Mouse (Mus musculus) neural tube, embryonic 12.5 days (tissue): ENCODE results near the gene Jmjd8. TPM values are rescaled to one million over a fixed set of nuclear protein-coding genes. Genes with fewer than 3 reads are reported as not detected.

ENCODE experiments used
- ATAC-seq: fragments of 200-750 bp; cut with Nextera tagmentation; 2 replicates; pipeline ENCODE4 v1.8.0; 2017; ENCODE audit warnings: low read depth, mild to moderate bottlenecking, moderate TSS enrichment, moderate library complexity; ENCODE audit not compliant: low FRiP score
- H3K27ac ChIP-seq: fragments of 300-500 bp; sonication (generic); 2 replicates; pipeline ENCODE4 v1.5.1; 2016
- H3K27me3 ChIP-seq: fragments of 300-500 bp; sonication (generic); replicated peaks from 2 replicates; pipeline ENCODE4 v1.6.1; 2016; ENCODE audit warnings: mild to moderate bottlenecking
- H3K36me3 ChIP-seq: fragments of 300-500 bp; sonication (generic); 2 replicates; pipeline ENCODE4 v1.6.1; 2016; ENCODE audit warnings: mild to moderate bottlenecking
- H3K4me1 ChIP-seq: fragments of 300-500 bp; sonication (generic); 2 replicates; pipeline ENCODE4 v1.6.1; 2016
- H3K4me2 ChIP-seq: fragments of 300-500 bp; sonication (generic); replicated peaks from 2 replicates; pipeline ENCODE4 v1.6.1; 2016; ENCODE audit warnings: mild to moderate bottlenecking
- H3K4me3 ChIP-seq: fragments of 300-500 bp; sonication (generic); 2 replicates; pipeline ENCODE4 v1.5.1; 2016
- H3K9ac ChIP-seq: fragments of 300-500 bp; sonication (generic); 2 replicates; pipeline ENCODE4 v1.6.1; 2016; ENCODE audit warnings: mild to moderate bottlenecking
- H3K9me3 ChIP-seq: fragments of 300-500 bp; sonication (generic); 2 replicates; pipeline ENCODE4 v1.6.1; 2016; ENCODE audit warnings: mild to moderate bottlenecking
- WGBS: fragments of 180-500 bp; shearing (Covaris S2); methylation state at CpG from one replicate; pipeline ENCODE4 v1.1.7; 2016; 5-methylcytosine and 5-hydroxymethylcytosine counted together
- polyA plus RNA-seq: library from polyadenylated mRNA; unstranded; fragments of >200 nt; fragmentation: Nextera tagmentation; extraction: Ambion mirVana; gene quantifications from 2 replicates; pipeline ENCODE4 v1.2.1, GENCODE M21; 2016

Gene Jmjd8
- polyA plus RNA-seq, 1 experiment from 2014 or later, result 72.6 TPM

GRCm38 (mm10) chr17:25860229-25860628 lies 31.6 kb downstream of the Jmjd8 start:
- Histone ChIP-seq H3K27me3 (no peaks in the 10 kb centered on the region), H3K4me3 (0 out of 2 replicates have a peak overlapping the region, but pooled peaks have one; percentile 58), H3K9ac (peak overlapping the region; percentile 87), H3K4me2 (peak overlapping the region; percentile 86), H3K36me3 (peaks cover 3% of the 10 kb centered on the region; the same call in 1 of the 2 replicates), H3K4me1 (peaks cover 29% of the 10 kb centered on the region), H3K9me3 (no peaks in the 10 kb centered on the region), H3K27ac (no peak overlapping the region)
- 95% methylated on average over 6 of the region's 6 CpGs for WGBS
- ATAC-seq, result no peak

DNA sequence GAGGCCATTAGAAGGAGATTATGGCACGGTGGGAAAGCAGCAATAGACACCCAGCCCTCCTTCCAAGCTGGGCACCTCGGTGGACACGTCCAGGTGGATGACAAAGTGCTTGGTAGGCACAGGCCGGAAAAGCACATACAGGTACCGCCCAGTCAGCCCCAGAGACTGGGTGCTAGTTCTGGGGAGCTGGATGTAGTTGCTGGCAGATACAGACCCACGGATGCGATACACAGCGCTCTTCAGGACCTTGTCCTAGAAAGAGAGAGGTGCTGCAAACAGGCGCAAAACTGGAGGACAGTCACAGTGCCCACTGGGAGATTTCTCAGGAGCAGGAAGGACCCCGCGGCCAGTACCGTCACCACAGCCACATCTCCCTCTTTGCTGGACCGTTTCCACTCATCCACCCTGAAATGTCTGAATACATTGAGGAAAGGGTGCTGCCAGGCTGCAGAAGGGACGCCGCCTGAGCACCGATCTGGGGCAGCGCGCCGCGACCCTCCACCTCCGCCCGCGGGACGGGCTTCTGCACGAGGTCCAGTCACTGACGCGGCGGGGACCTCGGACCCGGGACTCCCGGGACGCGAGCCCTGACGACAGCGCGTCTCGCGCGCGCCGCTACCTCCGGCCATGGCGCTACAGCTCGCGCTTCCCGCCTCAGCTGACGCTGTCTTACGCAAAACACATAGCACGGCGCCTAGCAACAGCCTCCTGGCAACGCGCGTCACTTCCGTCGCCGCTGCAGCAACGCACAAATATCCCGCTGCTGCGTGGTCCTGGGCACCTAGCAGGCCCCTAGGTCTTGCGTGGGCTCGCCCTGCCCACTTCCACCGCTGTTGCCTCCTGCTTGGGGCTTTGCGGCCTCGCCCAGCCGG lies 32.4 kb downstream of the Jmjd8 start, which contains the start of gene Wdr90:
Gene Wdr90, minus strand, starts transcription at position 670 of the 872 bp plus-strand sequence.
- 3% methylated on average over 65 of the region's 65 CpGs for WGBS
- Histone ChIP-seq H3K9ac (peak within 1 kb of the TSS; percentile 87), H3K4me2 (peak within 1 kb of the TSS; percentile 86)

GRCm38 (mm10) chr17:25861704-25862612 lies 33.3 kb downstream of the Jmjd8 start:
- no peaks in the 10 kb centered on the region for H3K9me3 ChIP-seq
- peak overlapping the region; percentile 58 for H3K4me3 ChIP-seq
- H3K9ac ChIP-seq, result peak overlapping the region; percentile 87
- H3K4me2 ChIP-seq, result peak overlapping the region; percentile 86
- peak overlapping the region; percentile 50; the same call in 1 of the 2 replicates for H3K27ac ChIP-seq
- H3K36me3 ChIP-seq, result no peaks in the 10 kb centered on the region
- peaks cover 29% of the 10 kb centered on the region for H3K4me1 ChIP-seq
- WGBS, result 13% methylated on average over 6 of the region's 6 CpGs
- peak; percentile 32; the same call in 1 of the 2 replicates for ATAC-seq
- no peaks in the 10 kb centered on the region for H3K27me3 ChIP-seq

More for the DNA sequence above, 32.4 kb downstream of the Jmjd8 start, which contains the start of gene Wdr90:
- H3K9me3 ChIP-seq, result no peaks in the 10 kb centered on the region
- no peaks in the 10 kb centered on the region for H3K36me3 ChIP-seq
- H3K27ac ChIP-seq, result peak within 1 kb of the TSS; percentile 50; the same call in 1 of the 2 replicates
- peak within 1 kb of the TSS; percentile 58 for H3K4me3 ChIP-seq
- peaks cover 29% of the 10 kb centered on the region for H3K4me1 ChIP-seq
- H3K27me3 ChIP-seq, result no peaks in the 10 kb centered on the region
- ATAC-seq, result peak; percentile 95

DNA sequence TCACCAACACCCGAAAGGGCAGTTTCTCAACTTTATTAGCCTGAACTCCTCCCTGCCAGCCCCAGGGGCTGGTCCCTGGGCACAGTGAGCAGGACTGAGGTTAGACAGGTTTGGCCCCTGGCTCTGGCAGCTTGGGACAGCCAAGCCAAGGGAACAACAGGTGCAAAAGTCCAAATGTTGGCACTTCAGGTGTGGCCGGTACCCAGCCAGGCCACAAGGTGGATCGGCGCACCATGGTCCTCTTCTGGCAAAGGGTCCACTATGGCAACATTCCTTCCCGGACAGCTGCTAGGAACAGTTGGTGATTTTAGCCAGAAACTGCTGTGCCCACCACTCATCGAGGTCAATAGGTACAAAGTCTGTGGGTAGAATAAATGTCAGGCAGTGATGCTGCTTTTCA lies 35.0 kb downstream of the Jmjd8 start:
- H3K9me3 ChIP-seq, result no peaks in the 10 kb centered on the region
- H3K9ac ChIP-seq, result no peak overlapping the region
- WGBS, result 91% methylated on average over 6 of the region's 6 CpGs
- no peak overlapping the region for H3K4me3 ChIP-seq
- H3K27ac ChIP-seq, result no peak overlapping the region
- no peaks in the 10 kb centered on the region for H3K36me3 ChIP-seq
- H3K27me3 ChIP-seq, result no peaks in the 10 kb centered on the region
- H3K4me2 ChIP-seq, result no peak overlapping the region
- no peak for ATAC-seq
- H3K4me1 ChIP-seq, result peaks cover 39% of the 10 kb centered on the region

GRCm38 (mm10) chr17:25864311-25864710 lies 35.6 kb downstream of the Jmjd8 start:
- peaks cover 44% of the 10 kb centered on the region for H3K4me1 ChIP-seq
- H3K27ac ChIP-seq, result no peak overlapping the region
- H3K4me3 ChIP-seq, result no peak overlapping the region
- no peaks in the 10 kb centered on the region for H3K36me3 ChIP-seq
- 95% methylated on average over 14 of the region's 14 CpGs for WGBS
- H3K9me3 ChIP-seq, result no peaks in the 10 kb centered on the region
- no peak overlapping the region for H3K9ac ChIP-seq
- H3K4me2 ChIP-seq, result no peak overlapping the region
- no peak for ATAC-seq
- H3K27me3 ChIP-seq, result no peaks in the 10 kb centered on the region

GRCm38 (mm10) chr17:25865288-25865687 lies 36.6 kb downstream of the Jmjd8 start:
- ATAC-seq, result no peak
- Histone ChIP-seq H3K27me3 (no peaks in the 10 kb centered on the region), H3K4me3 (no peak overlapping the region), H3K4me2 (no peak overlapping the region), H3K9me3 (no peaks in the 10 kb centered on the region), H3K9ac (no peak overlapping the region), H3K36me3 (no peaks in the 10 kb centered on the region), H3K4me1 (peaks cover 35% of the 10 kb centered on the region), H3K27ac (no peak overlapping the region)
- 90% methylated on average over 11 of the region's 11 CpGs for WGBS

- Histone ChIP-seq H3K27me3 (no peaks in the 10 kb centered on the region), H3K27ac (no peak overlapping the region), H3K4me3 (no peak overlapping the region), H3K36me3 (no peaks in the 10 kb centered on the region), H3K4me2 (no peak overlapping the region), H3K9me3 (no peaks in the 10 kb centered on the region), H3K9ac (no peak overlapping the region), H3K4me1 (peaks cover 26% of the 10 kb centered on the region)
- 87% methylated on average over 3 of the region's 3 CpGs for WGBS
- no peak for ATAC-seq
Observed at GRCm38 (mm10) chr17:25866172-25866571, 37.5 kb downstream of the Jmjd8 start.

DNA sequence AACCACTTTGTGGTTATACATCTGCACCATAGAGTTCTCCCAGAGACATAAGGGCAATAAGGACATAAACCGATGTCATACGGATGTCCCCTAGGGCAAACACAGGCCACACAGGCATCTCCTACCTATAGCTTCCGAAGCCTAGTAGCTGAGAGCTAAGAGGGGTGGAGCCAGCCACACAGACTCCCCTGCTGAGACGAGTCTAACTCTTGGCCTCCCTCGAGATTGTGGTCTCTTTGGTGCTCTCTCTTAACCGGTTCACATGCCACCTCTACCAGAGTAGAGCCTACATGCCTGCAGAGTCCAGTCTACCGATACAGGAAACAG lies 38.8 kb downstream of the Jmjd8 start:
- no peak overlapping the region for H3K27ac ChIP-seq
- no peaks in the 10 kb centered on the region for H3K27me3 ChIP-seq
- peak overlapping the region; percentile 99 for H3K4me2 ChIP-seq
- no peak for ATAC-seq
- H3K4me1 ChIP-seq, result peaks cover 15% of the 10 kb centered on the region
- 12% methylated on average over 7 of the region's 7 CpGs for WGBS
- no peak overlapping the region for H3K9ac ChIP-seq
- H3K9me3 ChIP-seq, result no peaks in the 10 kb centered on the region
- H3K4me3 ChIP-seq, result peak overlapping the region; percentile 84; the same call in 1 of the 2 replicates
- no peaks in the 10 kb centered on the region for H3K36me3 ChIP-seq

DNA sequence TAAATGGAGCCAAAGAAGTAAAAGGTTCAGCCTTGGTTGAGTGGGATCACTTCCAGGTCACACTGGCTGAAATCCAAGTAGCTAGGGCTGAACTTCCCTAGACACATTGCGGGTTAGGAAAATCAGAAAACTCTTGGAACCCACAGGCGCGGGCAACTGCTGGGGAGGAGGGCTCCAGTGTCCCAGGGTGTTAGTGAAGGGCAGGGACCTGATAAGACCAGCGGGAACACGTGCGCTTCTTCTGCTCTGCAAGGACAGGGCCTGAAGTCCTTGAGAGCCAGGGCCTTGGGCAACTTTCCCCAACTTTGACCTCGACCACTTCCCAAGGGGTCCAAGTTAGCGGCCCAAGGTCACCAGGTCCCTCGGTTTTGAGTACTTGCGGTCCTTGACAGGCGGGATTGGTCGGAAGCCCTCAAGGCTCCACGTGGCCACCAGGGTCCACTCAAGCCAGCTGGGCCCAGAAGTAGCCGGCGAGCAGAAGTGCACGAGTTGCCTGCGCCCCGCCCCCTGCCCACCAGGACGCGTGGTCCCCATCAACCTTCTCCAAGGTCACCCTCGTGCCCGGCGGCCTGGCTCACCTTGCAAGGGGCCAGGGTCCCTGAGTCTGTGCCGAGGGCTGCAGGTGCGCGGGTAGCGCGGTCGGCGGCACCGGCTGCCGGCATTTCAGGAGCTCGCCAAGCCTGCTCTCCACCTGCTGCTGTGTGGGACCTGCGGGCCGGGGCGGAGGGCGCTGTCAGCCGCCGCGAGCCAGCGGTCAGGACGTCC lies 39.4 kb downstream of the Jmjd8 start:
- WGBS, result 1% methylated on average over 42 of the region's 42 CpGs
- no peak overlapping the region for H3K27ac ChIP-seq

DNA sequence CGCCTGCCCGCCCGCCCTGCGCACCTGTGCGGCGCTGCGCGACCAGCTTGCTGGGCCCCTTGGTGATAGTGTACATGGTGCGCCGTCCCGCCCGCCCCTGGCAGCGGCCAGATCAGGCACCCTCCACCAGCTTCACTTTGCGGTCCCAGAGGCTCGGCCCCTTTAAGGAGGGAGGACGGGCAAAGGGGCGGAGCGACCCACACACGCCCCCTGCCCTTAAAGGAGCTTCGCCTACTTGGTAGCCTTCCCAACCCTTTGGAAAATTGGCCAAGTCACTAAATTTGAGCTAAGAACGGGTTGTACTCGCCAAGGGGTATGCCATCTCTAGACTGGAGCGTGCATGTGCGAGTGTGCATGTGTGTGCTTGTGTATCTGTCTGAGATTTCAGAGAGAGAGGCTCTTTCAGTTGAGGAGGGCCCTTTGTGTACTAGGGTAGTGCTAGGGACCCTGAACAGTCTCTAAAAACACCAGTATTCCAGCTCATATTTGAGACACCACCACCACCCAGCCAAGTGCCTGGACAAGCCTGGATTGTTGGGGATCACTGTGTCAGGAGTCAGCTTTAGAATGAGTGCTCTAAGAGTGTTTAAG lies 40.0 kb downstream of the Jmjd8 start, which contains the start of gene Mcrip2:
Gene Mcrip2, minus strand, starts transcription at position 164 of the 591 bp plus-strand sequence.
- no peaks in the 10 kb centered on the region for H3K9me3 ChIP-seq
- under 1% methylated on average over 24 of the region's 24 CpGs for WGBS
- peak; percentile 87 for ATAC-seq
- H3K36me3 ChIP-seq, result no peaks in the 10 kb centered on the region
- no peaks in the 10 kb centered on the region for H3K27me3 ChIP-seq
- peak within 1 kb of the TSS; percentile 69 for H3K9ac ChIP-seq
- peak within 1 kb of the TSS; percentile 99 for H3K4me2 ChIP-seq
- H3K4me1 ChIP-seq, result peaks cover 15% of the 10 kb centered on the region
- H3K4me3 ChIP-seq, result peak within 1 kb of the TSS; percentile 84
- H3K27ac ChIP-seq, result no peak within 1 kb of the TSS

More for the DNA sequence above, 39.4 kb downstream of the Jmjd8 start:
- Histone ChIP-seq H3K4me1 (peaks cover 15% of the 10 kb centered on the region), H3K4me2 (peak overlapping the region; percentile 99), H3K27me3 (no peaks in the 10 kb centered on the region), H3K36me3 (no peaks in the 10 kb centered on the region), H3K9me3 (no peaks in the 10 kb centered on the region), H3K4me3 (peak overlapping the region; percentile 84), H3K9ac (peak overlapping the region; percentile 69)
- ATAC-seq, result peak; percentile 54

DNA sequence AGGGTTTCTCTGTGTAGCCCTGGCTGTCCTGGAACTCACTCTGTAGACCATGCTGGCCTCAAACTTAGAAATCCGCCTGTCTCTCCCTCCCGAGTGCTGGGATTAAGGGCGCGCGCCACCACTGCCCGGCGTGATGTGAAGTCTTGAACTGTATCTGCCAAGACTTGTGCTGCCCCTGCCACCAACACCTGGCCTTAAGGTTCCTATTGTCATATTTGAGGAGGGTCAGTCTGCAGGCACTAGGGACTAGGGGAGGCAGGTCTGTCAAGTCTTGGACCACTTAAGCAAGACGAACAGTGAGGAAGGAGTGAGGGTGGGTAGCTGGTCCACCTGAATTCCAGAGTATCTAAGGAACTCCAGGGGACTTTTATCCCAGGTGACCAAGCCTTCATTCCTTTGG lies 40.8 kb downstream of the Jmjd8 start:
- 94% methylated on average over 8 of the region's 8 CpGs for WGBS
- H3K4me3 ChIP-seq, result no peak overlapping the region

More for the DNA sequence above, 40.8 kb downstream of the Jmjd8 start:
- Histone ChIP-seq H3K4me2 (no peak overlapping the region), H3K9ac (no peak overlapping the region), H3K36me3 (no peaks in the 10 kb centered on the region), H3K27ac (no peak overlapping the region), H3K9me3 (no peaks in the 10 kb centered on the region), H3K27me3 (no peaks in the 10 kb centered on the region), H3K4me1 (peaks cover 15% of the 10 kb centered on the region)
- no peak for ATAC-seq
